Mouse (Mus musculus) c-Kit-positive CD71-positive TER-119-negative erythroid progenitor cells, embryonic 14.5 days (primary cell): ENCODE measurements around the gene Cks1brt.
"Not testable (repeated sequence)": the region's sequence is repeated elsewhere in the genome, so short reads cannot be mapped to it uniquely, and the experiment has no call there.

Experiments used
- DNase-seq: peaks from one replicate; pipeline ENCODE4 v3.0.0-alpha.2; 2013; ENCODE audit warnings: low read depth

Gene Cks1brt

DNA sequence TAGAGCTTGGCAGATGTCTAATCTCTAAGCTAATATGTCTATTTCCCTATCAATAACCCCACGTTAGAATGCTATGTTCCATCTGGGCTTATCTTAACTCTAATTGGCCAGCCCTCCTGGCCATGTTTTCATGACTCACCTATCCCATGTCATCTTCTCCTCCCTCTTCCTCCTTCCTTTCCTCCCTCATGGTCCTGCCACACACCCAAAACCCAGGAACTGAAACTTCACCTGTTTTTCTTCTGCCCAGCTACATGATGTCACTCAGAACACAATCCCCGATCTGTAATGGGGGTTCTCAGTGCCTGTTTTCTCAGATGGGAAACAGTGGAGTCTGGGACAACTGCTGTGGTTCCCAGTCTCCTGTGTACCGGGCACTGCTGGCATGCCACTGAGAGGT lies at the start of gene Cks1brt:
Gene Cks1brt (plus strand): TSS at position 301 of the 400 bp plus-strand sequence.
- no peak for DNase-seq

GRCm38 (mm10) chr8:85113241-85113640 lies 38.5 kb upstream of the Cks1brt start:
- no peak for DNase-seq

DNA sequence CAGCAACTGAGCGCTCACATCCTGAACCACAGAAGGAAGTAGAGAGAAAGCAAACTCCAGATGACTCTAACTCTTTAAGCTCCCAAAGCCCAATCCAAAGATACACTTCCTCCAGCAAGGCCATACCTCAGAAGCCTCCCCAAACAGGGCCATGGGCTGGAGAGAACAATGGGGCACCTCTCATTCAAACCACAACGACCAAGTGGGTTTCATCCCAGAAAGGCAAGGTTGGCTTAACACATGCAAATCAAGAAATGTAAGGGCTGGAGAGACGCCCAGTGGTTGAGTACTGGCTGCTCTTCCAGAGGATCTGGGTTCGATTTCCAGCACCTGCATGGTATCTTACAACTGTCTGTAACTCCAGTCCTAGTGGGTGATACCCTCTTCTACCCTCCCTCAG lies 36.2 kb upstream of the Cks1brt start:
- no peak for DNase-seq

DNA sequence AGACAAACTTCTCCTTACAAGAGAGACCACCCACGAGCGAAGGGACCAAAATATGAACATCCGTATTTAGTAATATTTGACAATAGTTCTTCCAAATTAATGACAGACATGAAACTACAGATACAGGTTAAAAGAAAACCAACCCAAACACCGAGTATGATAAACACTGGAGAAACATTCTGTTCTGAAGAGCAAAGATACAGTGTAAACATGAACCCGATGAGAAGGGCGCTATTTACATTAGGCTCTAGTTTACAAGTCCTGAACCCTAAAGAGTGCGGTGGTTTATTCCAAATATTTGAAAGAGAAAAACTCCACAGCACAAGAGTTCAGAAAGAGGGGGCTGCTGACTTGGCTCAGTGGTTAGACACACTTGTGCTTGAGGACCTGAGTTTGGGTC lies 34.7 kb upstream of the Cks1brt start:
- DNase-seq, result no peak

GRCm38 (mm10) chr8:85119052-85119981 lies 32.4 kb upstream of the Cks1brt start:
- DNase-seq, result no peak

- not testable (repeated sequence) for DNase-seq
Observed at GRCm38 (mm10) chr8:85120251-85120650, 31.5 kb upstream of the Cks1brt start.

- DNase-seq, result no peak
Observed at GRCm38 (mm10) chr8:85122995-85123394, 28.7 kb upstream of the Cks1brt start, which contains the start of gene Zfp791. Gene Zfp791 (minus strand): TSS chr8:85123095.

DNA sequence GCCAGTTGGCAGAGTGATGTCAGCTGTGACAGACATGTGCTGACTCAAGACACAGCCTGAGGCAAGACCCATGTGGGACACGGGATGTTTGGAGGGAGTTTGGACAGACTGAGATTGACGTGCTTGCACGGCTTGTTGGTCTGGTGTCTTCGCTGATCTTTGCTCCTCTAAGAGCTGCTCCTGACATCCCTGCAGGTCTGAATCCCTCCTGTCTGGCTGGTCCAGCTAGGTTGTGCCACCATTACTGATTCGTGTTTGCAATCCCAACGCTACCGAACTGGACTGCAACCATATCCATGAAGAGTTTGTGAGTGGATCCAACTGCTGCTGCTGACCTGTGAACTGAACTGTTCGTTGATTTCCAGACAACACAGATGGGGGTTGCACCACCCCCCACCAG lies 28.0 kb upstream of the Cks1brt start:
- DNase-seq, result no peak

- no peak for DNase-seq
Observed at GRCm38 (mm10) chr8:85132335-85132734, 19.4 kb upstream of the Cks1brt start.

DNA sequence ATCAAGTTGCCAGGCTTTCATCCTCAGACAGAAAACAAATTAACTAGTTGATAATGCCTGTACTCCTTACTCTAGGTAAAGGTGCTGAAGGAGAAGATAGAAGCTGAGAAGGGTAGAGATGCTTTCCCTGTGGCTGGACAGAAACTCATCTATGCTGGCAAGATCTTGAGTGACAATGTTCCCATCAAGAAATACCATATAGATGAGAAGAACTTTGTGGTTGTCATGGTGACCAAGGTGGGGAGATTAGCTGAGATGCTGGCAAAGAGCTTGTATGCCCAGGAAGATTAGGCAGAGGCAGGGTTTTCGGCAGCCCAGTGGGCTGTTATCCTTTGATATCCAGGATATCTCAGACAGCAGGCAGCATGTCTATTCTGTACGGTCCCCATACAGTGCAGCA lies 16.0 kb upstream of the Cks1brt start:
- not testable (repeated sequence) for DNase-seq

DNA sequence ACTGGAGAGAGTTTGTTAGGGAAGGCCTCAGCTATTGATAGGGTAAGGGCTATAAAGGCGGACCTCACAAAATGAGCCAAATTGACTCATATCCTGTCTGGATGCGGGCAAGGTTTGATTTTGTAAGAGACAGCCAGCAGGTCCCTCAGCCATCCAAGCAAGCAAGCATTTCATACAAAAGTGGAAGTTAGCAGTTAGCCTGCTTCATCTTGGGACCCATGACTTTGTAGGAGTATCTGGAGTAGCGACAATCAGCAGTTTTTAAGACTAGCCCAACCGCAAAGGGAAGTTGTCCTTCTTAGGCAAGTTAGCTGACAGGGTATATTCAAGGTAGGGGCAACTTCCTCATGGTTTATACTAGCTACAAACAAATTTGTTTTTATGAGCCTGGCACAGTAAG lies 9.2 kb upstream of the Cks1brt start:
- DNase-seq, result no peak

DNA sequence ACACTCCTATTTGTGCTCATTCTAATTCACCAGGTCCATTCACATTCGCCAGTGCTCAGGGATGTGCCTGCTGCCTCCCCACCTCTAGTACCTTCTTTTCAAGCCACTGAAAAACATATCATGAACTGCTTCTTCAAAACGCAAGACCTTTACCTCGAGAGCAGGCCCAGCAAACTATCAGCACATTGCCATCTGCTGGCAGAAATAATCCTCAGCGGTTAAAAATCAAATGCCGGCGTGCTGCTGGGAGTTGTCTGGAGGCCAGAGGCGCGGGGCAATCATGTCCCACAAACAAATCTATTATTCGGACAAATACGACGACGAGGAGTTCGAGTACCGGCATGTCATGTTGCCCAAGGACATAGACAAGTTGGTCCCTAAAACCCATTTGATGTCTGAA lies 19.6 kb downstream of the Cks1brt start:
- peak; percentile 15 for DNase-seq

- no peak for DNase-seq
Observed at GRCm38 (mm10) chr8:85175892-85176291, 24.2 kb downstream of the Cks1brt start.

DNA sequence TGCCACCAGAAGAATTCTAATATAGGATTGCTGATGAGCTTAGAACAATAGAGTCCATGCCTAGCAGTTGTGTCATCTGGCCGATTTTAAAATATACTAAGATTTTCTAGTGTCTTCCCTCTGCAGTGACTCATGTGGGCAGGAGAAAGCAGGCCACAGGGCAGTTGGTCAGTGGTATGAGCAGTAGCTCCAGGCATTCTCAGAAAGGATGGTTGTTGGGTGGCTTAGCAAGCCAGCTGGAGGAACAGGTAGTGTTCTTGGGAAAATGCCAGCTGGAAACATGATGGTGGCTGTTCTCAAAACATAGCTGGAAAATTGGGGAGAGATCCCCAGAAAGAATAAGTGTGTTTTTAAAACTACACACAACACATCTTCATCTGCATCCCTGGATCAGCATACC lies 40.6 kb downstream of the Cks1brt start:
- DNase-seq, result no peak

DNA sequence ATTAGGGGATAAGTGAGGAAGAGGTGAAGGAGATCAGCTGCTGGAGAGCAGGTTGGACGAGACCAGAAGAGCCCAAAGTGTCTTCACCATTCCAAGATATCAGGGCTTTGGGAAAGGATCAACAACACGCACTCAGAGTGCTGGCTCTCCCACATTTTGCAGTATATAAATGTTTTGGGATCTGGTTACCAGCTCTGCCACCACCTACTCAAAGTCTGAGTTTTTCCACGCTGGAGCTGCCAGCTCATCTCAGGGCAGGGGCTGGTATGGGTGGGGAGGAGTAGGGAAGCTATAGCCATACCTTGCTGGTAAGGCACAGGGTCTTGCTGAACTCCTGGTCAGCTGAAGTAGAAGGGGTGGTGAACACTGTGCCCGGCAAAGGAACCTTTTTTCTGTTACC lies 68.5 kb downstream of the Cks1brt start:
- no peak for DNase-seq

DNA sequence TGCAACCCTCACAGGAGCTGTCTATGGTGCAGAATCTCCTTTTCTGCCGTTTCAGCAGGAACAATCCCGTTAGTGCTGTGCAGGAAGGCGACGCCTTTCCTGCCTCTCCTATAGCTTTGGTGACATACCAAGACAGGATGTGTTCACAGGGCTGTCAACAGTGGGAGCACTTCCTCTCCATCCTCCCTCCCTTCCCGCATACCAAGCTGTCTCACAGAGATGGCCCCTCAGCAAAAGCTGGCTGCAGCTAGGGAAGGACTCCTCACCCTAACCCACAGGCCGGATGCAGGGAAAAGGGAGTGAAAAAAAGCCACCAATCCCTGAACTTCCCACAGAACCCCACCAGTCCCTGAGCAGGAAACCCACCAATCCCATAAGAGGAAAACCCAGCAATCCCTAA lies 69.3 kb downstream of the Cks1brt start:
- DNase-seq, result no peak
